Mouse (Mus musculus): ENCODE data around the gene Gstm6.
"Not testable (repeated sequence)": the region's sequence is repeated elsewhere in the genome, so short reads cannot be mapped to it uniquely, and the experiment has no call there.

Gene Gstm6

GRCm38 (mm10) chr3:107943239-107943990, at the start of gene Gstm6:
TSS of gene Gstm6 (minus strand) at chr3:107943749.
- DNase-seq (ENCODE audit: low spot score), result no peak

- DNase-seq (ENCODE audit: low spot score), result no peak
These were observed 42.6 kb upstream of the Gstm6 start, which contains the start of gene Gstm2 for GRCm38 (mm10) chr3:107986041-107986562. TSS of gene Gstm2 (minus strand) at chr3:107986453.

- DNase-seq (ENCODE audit: low spot score), result not testable (repeated sequence)
These were observed 41.6 kb upstream of the Gstm6 start for GRCm38 (mm10) chr3:107985141-107985540.

GRCm38 (mm10) chr3:107984471-107984870, 40.9 kb upstream of the Gstm6 start:
- DNase-seq (ENCODE audit: low spot score), result no peak

- DNase-seq (ENCODE audit: low spot score), result no peak
These were observed 40.2 kb upstream of the Gstm6 start for GRCm38 (mm10) chr3:107983771-107984170.

- DNase-seq (ENCODE audit: low spot score), result no peak
These were observed 39.2 kb upstream of the Gstm6 start for GRCm38 (mm10) chr3:107982726-107983125.

- DNase-seq (ENCODE audit: low spot score), result no peak
These were observed 37.7 kb upstream of the Gstm6 start for GRCm38 (mm10) chr3:107981261-107981660.

- DNase-seq (ENCODE audit: low spot score), result no peak
These were observed 34.1 kb upstream of the Gstm6 start for GRCm38 (mm10) chr3:107977691-107978090.

- DNase-seq (ENCODE audit: low spot score), result no peak
These were observed 30.7 kb upstream of the Gstm6 start for GRCm38 (mm10) chr3:107974237-107974636.

GRCm38 (mm10) chr3:107972070-107972469, 28.5 kb upstream of the Gstm6 start:
- no peak for DNase-seq (ENCODE audit: low spot score)

- DNase-seq (ENCODE audit: low spot score), result not testable (repeated sequence)
These were observed 27.6 kb upstream of the Gstm6 start for GRCm38 (mm10) chr3:107971101-107971500.

GRCm38 (mm10) chr3:107968724-107969395, 25.3 kb upstream of the Gstm6 start, which contains the start of gene Gstm3:
TSS of gene Gstm3 (minus strand) at chr3:107969283.
- DNase-seq (ENCODE audit: low spot score), result no peak

- no peak for DNase-seq (ENCODE audit: low spot score)
These were observed 23.1 kb upstream of the Gstm6 start for GRCm38 (mm10) chr3:107966631-107967030.

- DNase-seq (ENCODE audit: low spot score), result no peak
These were observed 22.0 kb upstream of the Gstm6 start for GRCm38 (mm10) chr3:107965592-107965991.

- DNase-seq (ENCODE audit: low spot score), result no peak
These were observed 21.2 kb upstream of the Gstm6 start for GRCm38 (mm10) chr3:107964656-107965308.

- no peak for DNase-seq (ENCODE audit: low spot score)
These were observed 20.5 kb upstream of the Gstm6 start for GRCm38 (mm10) chr3:107964026-107964425.

GRCm38 (mm10) chr3:107955260-107955659, 11.7 kb upstream of the Gstm6 start:
- DNase-seq (ENCODE audit: low spot score), result not testable (repeated sequence)

GRCm38 (mm10) chr3:107953906-107954305, 10.4 kb upstream of the Gstm6 start:
- DNase-seq (ENCODE audit: low spot score), result no peak

GRCm38 (mm10) chr3:107953328-107953755, 9.8 kb upstream of the Gstm6 start:
- no peak for DNase-seq (ENCODE audit: low spot score)

GRCm38 (mm10) chr3:107950531-107950930, 7.0 kb upstream of the Gstm6 start:
- DNase-seq (ENCODE audit: low spot score), result no peak

- DNase-seq (ENCODE audit: low spot score), result not testable (repeated sequence)
These were observed 5.9 kb upstream of the Gstm6 start for GRCm38 (mm10) chr3:107949461-107949860.

GRCm38 (mm10) chr3:107945729-107946128, 2.2 kb upstream of the Gstm6 start:
- no peak for DNase-seq (ENCODE audit: low spot score)

Measured in left cerebral cortex, adult 11 months (tissue).